Mouse (Mus musculus) midbrain, embryonic 14.5 days (tissue): ENCODE measurements around the gene Rsph14. TPM values are rescaled to one million over a fixed set of nuclear protein-coding genes. Genes with fewer than 3 reads are reported as not detected.

ENCODE experiments used
- ATAC-seq: fragments of 200-750 bp; cut with Nextera tagmentation; 2 replicates; pipeline ENCODE4 v1.8.0; 2017; ENCODE audit warnings: moderate number of reproducible peaks, moderate library complexity; ENCODE audit not compliant: low FRiP score, low TSS enrichment
- DNase-seq: peaks from one replicate; pipeline ENCODE4 v3.0.0-alpha.2; 2015
- H3K27ac ChIP-seq: fragments of 300-500 bp; sonication (generic); replicated peaks from 2 replicates; pipeline ENCODE4 v1.5.1; 2014; ENCODE audit warnings: mild to moderate bottlenecking, low read depth, low read length, moderate library complexity
- H3K27me3 ChIP-seq: fragments of 300-500 bp; sonication (generic); 2 replicates; pipeline ENCODE4 v1.6.1; 2014; ENCODE audit warnings: low read length, control low read depth, mixed read lengths; ENCODE audit not compliant: control insufficient read depth, insufficient read depth
- H3K36me3 ChIP-seq: fragments of 300-500 bp; sonication (generic); 2 replicates; pipeline ENCODE4 v1.6.1; 2014; ENCODE audit warnings: low read length, control low read depth; ENCODE audit not compliant: control insufficient read depth, insufficient read depth
- H3K4me1 ChIP-seq: fragments of 300-500 bp; sonication (generic); 2 replicates; pipeline ENCODE4 v1.6.1; 2014; ENCODE audit warnings: mild to moderate bottlenecking, antibody characterized with exemption, low read length, control low read depth; ENCODE audit not compliant: control insufficient read depth, insufficient read depth
- H3K4me2 ChIP-seq: fragments of 300-500 bp; sonication (generic); 2 replicates; pipeline ENCODE4 v1.6.1; 2014; ENCODE audit warnings: mild to moderate bottlenecking, low read length, moderate library complexity
- H3K4me3 ChIP-seq: fragments of 300-500 bp; sonication (generic); replicated peaks from 2 replicates; pipeline ENCODE4 v1.5.1; 2014; ENCODE audit warnings: low read depth, low read length
- H3K9ac ChIP-seq: fragments of 300-500 bp; sonication (generic); replicated peaks from 2 replicates; pipeline ENCODE4 v1.6.1; 2014; ENCODE audit warnings: mild to moderate bottlenecking, low read length, moderate library complexity
- H3K9me3 ChIP-seq: fragments of 300-500 bp; sonication (generic); 2 replicates; pipeline ENCODE4 v1.6.1; 2016; ENCODE audit warnings: low read length, control low read depth, mixed read lengths; ENCODE audit not compliant: control insufficient read depth
- WGBS: fragments of 180-500 bp; shearing (Covaris S2); extraction: QIAGEN DNeasy Blood & Tissue Kit; methylation state at CpG from one replicate; pipeline ENCODE4 v1.1.7; 2014; 5-methylcytosine and 5-hydroxymethylcytosine counted together
- polyA plus RNA-seq: library from polyadenylated mRNA; unstranded; fragments of >200 nt; fragmentation: Nextera tagmentation; extraction: Ambion mirVana; gene quantifications from 2 replicates; pipeline ENCODE4 v1.2.1, GENCODE M21; 2014

The Rsph14 gene
- polyA plus RNA-seq, 1 experiment from 2014 or later, result 0.68 TPM

DNA sequence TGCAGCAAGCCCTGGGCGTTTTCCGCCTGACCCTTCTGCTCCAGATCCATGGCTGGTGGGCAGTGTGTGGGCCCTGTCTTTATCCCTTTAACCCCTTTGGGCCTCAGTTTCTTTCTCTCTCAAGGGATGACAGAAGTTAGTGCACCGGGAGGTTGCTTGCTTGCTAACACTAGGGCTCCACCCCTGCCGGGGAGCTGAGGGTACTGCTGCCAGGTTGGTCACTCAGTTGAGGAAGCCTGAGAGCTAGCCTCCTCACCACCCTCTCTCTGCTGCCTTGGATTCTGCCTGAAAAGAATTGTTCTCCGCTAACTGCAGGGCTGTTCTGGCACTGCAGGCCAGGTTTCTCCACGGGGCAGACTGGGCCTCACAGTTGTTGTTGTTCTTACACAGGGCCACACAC is 59.4 kb downstream of the Rsph14 start:
- Histone ChIP-seq H3K9me3 (no peaks in the 10 kb centered on the region), H3K9ac (no peak overlapping the region), H3K27ac (no peak overlapping the region), H3K36me3 (peaks cover 3% of the 10 kb centered on the region), H3K27me3 (no peaks in the 10 kb centered on the region), H3K4me3 (no peak overlapping the region), H3K4me1 (peaks cover 13% of the 10 kb centered on the region), H3K4me2 (no peak overlapping the region)
- no peak for DNase-seq
- ATAC-seq, result no peak
- 77% methylated on average over 6 of the region's 6 CpGs for whole genome bisulfite sequencing

DNA sequence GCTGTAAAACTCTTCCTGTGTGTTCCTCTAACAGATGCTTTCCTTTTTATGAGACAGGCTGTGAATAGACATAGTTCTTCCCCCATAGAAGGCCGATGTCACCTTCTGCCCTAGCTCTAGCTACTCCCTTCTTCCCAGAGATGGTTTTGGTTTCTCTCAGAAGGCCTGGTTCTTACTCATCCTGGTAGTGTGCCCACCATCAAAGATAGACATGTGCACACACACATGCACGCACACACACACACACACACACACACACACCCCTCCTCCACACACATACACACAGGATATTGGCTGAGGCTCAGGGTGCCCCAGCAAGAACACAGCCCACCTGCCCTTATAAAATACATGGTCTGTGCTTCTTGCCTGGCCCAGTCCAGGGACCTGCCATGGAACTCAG is 63.1 kb downstream of the Rsph14 start:
- Histone ChIP-seq H3K4me2 (no peak overlapping the region), H3K9ac (no peak overlapping the region), H3K36me3 (peaks cover 3% of the 10 kb centered on the region), H3K9me3 (no peaks in the 10 kb centered on the region), H3K4me1 (peaks cover 20% of the 10 kb centered on the region), H3K27ac (no peak overlapping the region), H3K27me3 (no peaks in the 10 kb centered on the region), H3K4me3 (0 out of 2 replicates have a peak overlapping the region, but pooled peaks have one; percentile 72)
- 92% methylated on average over 2 of the region's 2 CpGs for WGBS
- ATAC-seq (no peak), DNase-seq (no peak)

DNA sequence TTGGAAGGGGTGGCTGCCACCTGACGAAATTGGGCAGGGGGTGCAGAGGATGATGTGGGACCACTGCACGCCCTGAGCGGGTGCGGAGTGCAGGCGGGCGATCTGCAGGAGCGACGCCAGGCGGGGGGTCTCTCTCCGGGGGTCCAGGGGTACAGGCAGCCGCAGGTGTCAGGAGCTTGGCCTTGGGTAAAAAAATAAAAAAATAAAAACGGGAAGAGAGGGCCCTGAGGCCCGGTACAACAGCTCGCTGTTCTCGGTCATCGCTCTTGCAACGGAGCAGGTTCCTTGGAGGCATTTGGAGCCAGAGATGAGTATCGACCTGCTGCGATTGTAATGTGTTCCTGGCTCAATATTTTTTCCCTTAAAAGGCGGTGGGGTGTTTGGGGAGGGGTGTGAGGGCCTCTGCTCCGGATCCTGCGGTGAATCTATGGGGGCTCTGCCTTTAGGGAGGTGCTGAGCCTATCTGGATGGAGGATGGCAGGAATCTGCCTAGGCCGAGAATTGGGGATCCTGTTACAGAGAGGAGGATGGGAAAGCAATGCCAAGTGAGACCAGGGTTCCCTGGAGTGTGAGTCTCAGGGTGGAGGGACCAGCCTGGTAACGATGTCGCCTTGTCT is 64.6 kb downstream of the Rsph14 start:
- WGBS, result 1% methylated on average over 25 of the region's 25 CpGs
- ATAC-seq (no peak), DNase-seq (peak; percentile 53)
- Histone ChIP-seq H3K27ac (peak overlapping the region; percentile 78), H3K4me1 (peaks cover 20% of the 10 kb centered on the region), H3K4me2 (peak overlapping the region; percentile 85), H3K36me3 (no peaks in the 10 kb centered on the region), H3K9me3 (no peaks in the 10 kb centered on the region), H3K4me3 (peak overlapping the region; percentile 72), H3K27me3 (no peaks in the 10 kb centered on the region), H3K9ac (peak overlapping the region; percentile 76)

DNA sequence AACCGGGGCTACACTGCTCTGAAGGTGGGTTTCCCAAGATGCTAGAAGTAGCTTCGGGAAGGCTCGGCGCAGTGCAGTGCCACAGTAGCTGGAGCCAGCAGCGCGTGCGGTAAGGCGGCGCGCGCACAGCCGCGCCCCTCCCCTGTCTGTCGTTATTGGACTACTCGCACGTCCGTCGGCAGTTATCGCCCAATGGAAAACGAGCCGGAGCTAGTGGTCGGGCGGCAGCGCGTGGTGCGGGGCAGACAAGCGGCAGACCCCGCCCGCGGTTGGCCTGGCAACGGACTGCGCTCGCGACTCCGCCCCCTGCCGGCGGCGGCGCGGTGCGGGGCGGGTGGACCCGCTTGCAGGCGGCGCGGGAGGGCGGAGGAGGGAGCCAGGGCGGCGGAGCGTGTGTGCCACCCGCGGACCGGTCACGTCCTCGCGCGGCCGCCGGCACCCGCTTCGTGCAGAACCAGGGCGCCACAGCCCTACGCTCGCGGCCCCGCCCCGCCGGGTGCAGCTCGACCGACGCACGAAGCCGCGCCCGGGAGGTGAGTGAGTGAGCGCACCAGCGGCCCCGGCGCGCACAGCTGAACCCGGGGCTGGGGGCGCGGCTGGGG is 65.4 kb downstream of the Rsph14 start, which contains the start of gene Gnaz:
Gene Gnaz, plus strand, starts transcription at position 328 of the 602 bp plus-strand sequence.
- peak within 1 kb of the TSS; percentile 72 for H3K4me3 ChIP-seq
- H3K4me2 ChIP-seq, result peak within 1 kb of the TSS; percentile 85
- under 1% methylated on average over 71 of the region's 83 CpGs for WGBS
- no peaks in the 10 kb centered on the region for H3K36me3 ChIP-seq
- peaks cover 20% of the 10 kb centered on the region for H3K4me1 ChIP-seq
- H3K27me3 ChIP-seq, result no peaks in the 10 kb centered on the region
- H3K9me3 ChIP-seq, result no peaks in the 10 kb centered on the region
- peak within 1 kb of the TSS; percentile 76 for H3K9ac ChIP-seq
- H3K27ac ChIP-seq, result peak within 1 kb of the TSS; percentile 78
- DNase-seq (peak; percentile 99), ATAC-seq (peak; percentile 97)

DNA sequence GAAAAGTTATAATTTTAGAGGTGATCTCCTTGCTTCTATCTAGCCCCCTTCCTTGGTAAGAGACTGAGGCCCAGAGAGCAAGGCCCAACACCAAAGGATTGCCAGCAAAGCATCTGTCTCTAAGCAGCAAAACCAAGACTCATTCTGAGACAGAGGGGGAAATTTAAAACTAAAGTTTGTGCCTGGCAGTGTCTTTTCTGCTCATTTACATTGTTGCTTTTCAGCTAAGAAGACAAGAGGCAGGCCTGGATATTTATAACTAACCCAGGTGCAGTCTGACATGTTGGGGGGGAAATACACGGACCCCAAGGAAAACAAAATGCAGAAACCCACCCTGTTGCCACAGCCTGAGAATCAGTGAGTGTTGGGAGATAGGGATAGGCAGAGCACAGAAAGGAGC is 68.0 kb downstream of the Rsph14 start:
- H3K27ac ChIP-seq, result no peak overlapping the region

DNA sequence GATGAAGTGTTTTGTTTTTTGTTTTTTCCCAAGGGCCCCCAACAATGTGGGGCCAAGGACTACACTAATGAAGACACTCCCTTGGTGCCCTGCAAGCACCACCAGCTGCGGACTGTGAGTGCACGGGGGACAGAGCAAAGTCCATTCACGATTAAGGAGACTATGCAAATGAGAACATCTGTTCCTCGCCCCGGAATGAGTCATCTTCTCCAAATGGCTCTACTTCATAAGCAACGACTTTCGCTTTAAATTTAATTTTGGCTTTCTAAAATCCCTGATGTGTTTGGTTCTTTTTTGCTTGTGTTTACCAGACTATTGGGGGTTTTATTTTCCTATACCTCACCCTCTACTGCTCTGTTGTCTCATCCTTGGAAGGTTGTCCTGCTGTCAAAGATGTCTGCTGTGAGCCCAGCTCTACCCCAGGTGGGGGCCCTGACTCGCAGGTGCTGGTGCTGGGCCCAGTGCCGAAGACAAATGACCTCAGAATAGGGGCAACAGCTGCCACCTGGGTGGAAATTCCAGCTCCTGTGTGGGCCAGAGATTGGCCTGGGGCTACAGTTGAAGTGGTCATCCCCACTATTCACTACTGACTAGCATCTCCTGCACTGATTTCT is 79.4 kb downstream of the Rsph14 start:
- no peak overlapping the region for H3K4me3 ChIP-seq

More for the DNA sequence above, 68.0 kb downstream of the Rsph14 start:
- no peak overlapping the region for H3K4me2 ChIP-seq
- no peaks in the 10 kb centered on the region for H3K9me3 ChIP-seq
- no peak overlapping the region for H3K9ac ChIP-seq
- WGBS, result 80% methylated on average over 1 of the region's 1 CpGs
- DNase-seq, result no peak
- H3K27me3 ChIP-seq, result no peaks in the 10 kb centered on the region
- no peaks in the 10 kb centered on the region for H3K36me3 ChIP-seq
- ATAC-seq, result no peak
- H3K4me1 ChIP-seq, result peaks cover 18% of the 10 kb centered on the region
- H3K4me3 ChIP-seq, result no peak overlapping the region

DNA sequence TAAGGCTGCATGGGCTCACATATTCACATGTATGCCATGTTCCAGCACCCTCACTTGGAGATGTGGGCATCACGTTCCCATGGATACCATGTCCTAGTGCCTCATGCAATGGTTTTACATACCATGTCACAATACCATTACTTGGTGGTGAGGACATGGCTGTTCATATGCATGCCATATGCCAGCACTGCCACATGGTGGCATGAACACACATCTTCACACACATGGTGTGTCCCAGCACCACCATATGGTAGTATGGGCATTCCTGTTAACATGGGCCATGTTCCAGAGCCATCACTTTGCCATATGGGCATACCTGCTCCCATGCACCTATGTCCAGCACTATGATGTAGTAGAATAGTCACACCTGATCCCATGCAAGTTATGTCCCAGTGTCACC is 91.6 kb downstream of the Rsph14 start:
- no peak overlapping the region for H3K27ac ChIP-seq
- no peak overlapping the region for H3K4me3 ChIP-seq
- H3K36me3 ChIP-seq, result no peaks in the 10 kb centered on the region
- no peaks in the 10 kb centered on the region for H3K4me1 ChIP-seq
- H3K9ac ChIP-seq, result no peak overlapping the region
- no peaks in the 10 kb centered on the region; the same call in 1 of the 2 replicates for H3K9me3 ChIP-seq
- H3K27me3 ChIP-seq, result no peaks in the 10 kb centered on the region
- ATAC-seq (no peak), DNase-seq (no peak)
- 95% methylated on average over 1 of the region's 1 CpGs for WGBS
- H3K4me2 ChIP-seq, result no peak overlapping the region

More for the DNA sequence above, 79.4 kb downstream of the Rsph14 start:
- Histone ChIP-seq H3K27ac (no peak overlapping the region), H3K27me3 (no peaks in the 10 kb centered on the region), H3K9me3 (no peaks in the 10 kb centered on the region), H3K9ac (no peak overlapping the region), H3K4me1 (no peaks in the 10 kb centered on the region), H3K4me2 (no peak overlapping the region), H3K36me3 (no peaks in the 10 kb centered on the region)
- 39% methylated on average over 9 of the region's 9 CpGs for WGBS
- DNase-seq (no peak), ATAC-seq (no peak)

DNA sequence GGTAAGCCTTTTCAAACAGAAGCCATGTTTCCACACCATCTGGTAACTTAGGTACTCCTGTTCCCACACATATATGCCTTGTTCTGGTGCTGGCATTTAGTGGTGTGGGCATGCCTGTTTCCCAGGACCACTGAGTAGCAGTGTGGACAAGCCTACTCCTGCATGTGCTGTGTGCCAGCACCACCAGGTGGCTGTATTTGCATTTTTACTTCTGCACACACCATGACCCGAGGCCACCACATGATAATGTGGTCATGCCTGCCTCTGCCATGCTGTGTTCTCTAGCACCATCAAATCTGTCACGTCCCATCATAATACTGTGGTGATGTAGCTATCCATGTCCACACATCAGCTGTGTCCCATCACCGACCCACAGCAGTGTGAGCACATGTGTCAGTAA is 93.1 kb downstream of the Rsph14 start:
- peak; percentile 50 for DNase-seq

More for the DNA sequence above, 93.1 kb downstream of the Rsph14 start:
- Histone ChIP-seq H3K27me3 (no peaks in the 10 kb centered on the region), H3K4me2 (no peak overlapping the region), H3K4me1 (no peaks in the 10 kb centered on the region), H3K27ac (no peak overlapping the region), H3K36me3 (no peaks in the 10 kb centered on the region), H3K9me3 (no peaks in the 10 kb centered on the region), H3K9ac (no peak overlapping the region), H3K4me3 (no peak overlapping the region)
- WGBS, result 59% methylated on average over 3 of the region's 3 CpGs
- ATAC-seq, result no peak
